Mouse (Mus musculus) lung, adult 2 months (tissue): ENCODE measurements around the gene Rnf220. TPM values are rescaled to one million over a fixed set of nuclear protein-coding genes. Genes with fewer than 3 reads are reported as not detected.
A peak's percentile ranks its signal among the peaks of the same experiment; 100 is the strongest.

Experiments
- DNase-seq: peaks from one replicate; pipeline ENCODE4 v3.0.0; 2022
- H3K4me1 ChIP-seq: fragments of 200-500 bp; 2 replicates; pipeline ENCODE4 v1.6.1; 2011; ENCODE audit warnings: low read length; ENCODE audit not compliant: control insufficient read depth, insufficient read depth
- H3K4me3 ChIP-seq: fragments of 200-500 bp; replicated peaks from 2 replicates; pipeline ENCODE3; 2011; ENCODE audit warnings: low read depth, mild to moderate bottlenecking, control low read depth, low read length; ENCODE audit errors: extremely low read depth
- CTCF ChIP-seq: fragments of 200-500 bp; IDR thresholded peaks from 2 replicates; pipeline ENCODE4 v1.5.1; 2011; ENCODE audit warnings: mild to moderate bottlenecking, low read length, control low read depth; ENCODE audit not compliant: insufficient read depth
- POLR2A ChIP-seq: fragments of 200-500 bp; IDR thresholded peaks from 2 replicates; pipeline ENCODE4 v1.6.1; 2011; ENCODE audit warnings: low read depth, mild to moderate bottlenecking, control low read depth, low read length, borderline replicate concordance; ENCODE audit errors: extremely low read depth
- WGBS: fragments of 180-500 bp; shearing (Covaris S2); methylation state at CpG from one replicate; pipeline ENCODE4 v1.1.7; 2018; 5-methylcytosine and 5-hydroxymethylcytosine counted together
- polyA plus RNA-seq: library from polyadenylated mRNA; depleted of rRNA; stranded (reverse); fragments of >200 nt; gene quantifications from 2 replicates; pipeline ENCODE4 v1.2.3, GENCODE M21; 2012; rRNA removed

The Rnf220 gene
- polyA plus RNA-seq: 73.8 and 108 TPM in 2 replicates

DNA sequence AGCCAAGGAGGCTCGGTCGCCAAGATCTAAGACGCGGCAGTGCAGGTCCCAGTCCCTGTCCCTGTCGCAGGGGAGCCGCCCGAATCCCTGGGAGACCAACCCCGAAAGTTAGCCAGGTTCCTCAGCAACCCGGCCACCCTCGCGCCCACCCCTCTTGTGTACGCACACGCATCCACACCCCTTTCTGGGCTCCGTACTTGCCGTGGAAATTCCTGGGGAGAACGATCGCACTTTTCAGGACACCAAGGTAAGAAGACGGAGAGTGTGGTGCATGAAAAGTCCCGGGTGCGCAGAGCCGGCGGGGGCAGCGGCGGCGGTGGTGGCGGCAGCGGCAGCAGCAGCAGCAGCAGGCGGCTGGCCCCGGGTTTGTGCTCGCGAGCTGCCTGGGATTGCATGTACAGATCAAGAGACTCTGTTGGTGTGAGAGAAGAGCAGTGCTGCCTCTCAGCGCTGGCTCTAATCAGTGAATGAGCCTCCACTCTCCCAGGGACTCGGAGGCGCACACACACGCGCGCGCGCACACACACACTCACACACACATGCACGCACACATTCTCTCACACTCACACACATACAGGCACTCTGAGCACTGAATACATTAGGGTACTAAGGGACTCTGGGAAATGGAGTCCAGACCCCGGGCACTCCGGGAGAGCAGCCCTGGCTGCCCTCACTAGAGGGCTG, at the start of gene Rnf220:
TSS of gene Rnf220 (minus strand) at position 571 of the 684 bp plus-strand sequence.
- H3K4me1 ChIP-seq: peaks cover 17% of the 10 kb centered on the region
- DNase-seq: no peak
- H3K4me3 ChIP-seq: peak within 1 kb of the TSS; percentile 9
- 2% methylated on average over 42 of the region's 42 CpGs for WGBS
- TF ChIP-seq CTCF (no peak), POLR2A (no peak)

GRCm38 (mm10) chr4:117546616-117547015, 49.8 kb upstream of the Rnf220 start:
- H3K4me3 ChIP-seq: no peak overlapping the region
- WGBS: 80% methylated on average over 6 of the region's 6 CpGs
- no peak for TF ChIP-seq CTCF
- TF ChIP-seq POLR2A: no peak
- H3K4me1 ChIP-seq: peaks cover 4% of the 10 kb centered on the region
- DNase-seq: no peak

DNA sequence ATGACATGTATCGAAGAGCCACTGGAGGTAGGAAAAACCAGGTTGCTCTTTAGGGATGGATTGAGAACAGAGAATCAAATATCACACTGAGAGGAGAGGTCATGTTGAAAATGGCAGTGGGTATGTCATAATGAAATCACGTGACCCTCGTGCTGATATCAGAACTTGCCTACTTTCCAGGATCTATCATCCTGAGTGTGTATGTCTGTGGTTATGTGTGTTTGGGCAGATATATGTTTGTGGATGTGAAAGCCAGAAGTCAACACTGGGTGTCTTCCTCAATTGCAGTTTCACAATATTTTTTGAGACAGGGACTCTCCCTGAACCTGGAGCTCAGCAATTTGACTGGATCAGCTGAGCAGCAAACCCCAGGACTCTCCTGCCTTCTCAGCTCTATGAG, 48.6 kb upstream of the Rnf220 start:
- TF ChIP-seq POLR2A (no peak), CTCF (no peak)
- H3K4me1 ChIP-seq: no peaks in the 10 kb centered on the region; the same call in 1 of the 2 replicates
- WGBS: 75% methylated on average over 3 of the region's 3 CpGs

GRCm38 (mm10) chr4:117540571-117540970, 43.7 kb upstream of the Rnf220 start:
- Histone ChIP-seq H3K4me3 (no peak overlapping the region), H3K4me1 (no peaks in the 10 kb centered on the region)
- WGBS: 80% methylated on average over 5 of the region's 5 CpGs
- TF ChIP-seq POLR2A (no peak), CTCF (no peak)
- no peak for DNase-seq

More for the DNA sequence above, 48.6 kb upstream of the Rnf220 start:
- no peak for DNase-seq
- H3K4me3 ChIP-seq: no peak overlapping the region

- WGBS: 82% methylated on average over 8 of the region's 8 CpGs
- TF ChIP-seq POLR2A (no peak), CTCF (no peak)
These were observed 42.6 kb upstream of the Rnf220 start for GRCm38 (mm10) chr4:117539329-117539980.

DNA sequence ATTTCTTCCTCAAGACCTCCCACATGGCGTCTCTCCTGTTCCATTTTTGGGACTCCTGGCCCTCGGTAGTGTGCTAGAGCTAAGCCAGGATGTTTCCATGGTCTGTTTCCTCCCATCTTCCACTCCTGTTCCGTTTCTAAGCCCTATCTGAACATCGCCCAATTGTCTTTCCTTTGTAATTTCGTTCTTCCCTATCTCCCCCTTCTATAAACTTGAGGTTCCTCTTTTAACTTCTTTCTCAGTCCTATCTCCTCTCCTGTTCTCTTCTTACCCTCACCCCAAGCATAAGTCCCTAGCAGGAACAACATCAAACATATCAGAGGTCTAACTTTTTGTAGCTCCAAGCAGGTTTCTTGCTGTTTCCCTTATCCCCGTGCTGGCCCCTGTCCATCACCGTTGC, 40.1 kb upstream of the Rnf220 start:
- 56% methylated on average over 7 of the region's 7 CpGs for WGBS
- no peak for DNase-seq
- H3K4me1 ChIP-seq: no peaks in the 10 kb centered on the region
- TF ChIP-seq CTCF (no peak), POLR2A (no peak)
- no peak overlapping the region for H3K4me3 ChIP-seq

More at GRCm38 (mm10) chr4:117539329-117539980, 42.6 kb upstream of the Rnf220 start:
- H3K4me1 ChIP-seq: no peaks in the 10 kb centered on the region
- DNase-seq: no peak
- H3K4me3 ChIP-seq: no peak overlapping the region

DNA sequence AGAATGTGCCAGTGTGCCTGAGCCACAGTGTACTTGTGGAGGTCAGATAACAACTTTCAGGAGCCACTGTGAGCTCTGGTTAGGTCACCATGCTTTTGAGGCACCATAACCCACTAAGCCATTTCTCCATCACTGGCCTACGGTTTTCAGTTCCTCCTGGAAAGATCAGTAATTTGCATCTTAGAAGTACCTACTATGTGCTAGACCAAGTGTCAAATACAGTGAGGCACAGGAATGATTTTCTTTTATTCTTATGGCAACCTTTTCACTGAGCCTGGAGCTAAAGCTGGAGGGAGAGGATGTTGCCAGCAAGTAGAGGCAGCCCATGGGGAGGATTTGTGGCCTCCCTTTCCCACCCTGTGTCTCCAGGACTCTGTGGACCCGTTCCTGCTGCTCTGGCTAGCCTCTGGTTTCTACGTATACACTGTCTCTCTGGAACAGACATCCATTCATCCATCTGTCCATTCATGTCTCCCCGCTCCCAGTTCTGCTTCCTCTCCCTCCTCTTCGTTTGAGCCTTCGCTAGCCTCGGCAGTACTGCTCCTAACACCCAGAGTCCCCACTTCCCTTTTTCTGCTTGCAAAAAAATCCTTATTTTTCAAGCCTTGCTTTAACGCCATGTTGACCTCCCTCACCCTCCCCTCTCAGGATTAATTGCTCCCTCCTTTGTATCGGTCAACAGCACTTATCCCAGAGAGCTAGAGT, 38.8 kb upstream of the Rnf220 start:
- H3K4me1 ChIP-seq: no peaks in the 10 kb centered on the region
- DNase-seq: no peak
- H3K4me3 ChIP-seq: no peak overlapping the region
- 58% methylated on average over 9 of the region's 9 CpGs for WGBS
- TF ChIP-seq CTCF: no peak
- TF ChIP-seq POLR2A: no peak

GRCm38 (mm10) chr4:117529843-117530242, 33.0 kb upstream of the Rnf220 start:
- TF ChIP-seq CTCF (no peak), POLR2A (no peak)
- no peak overlapping the region for H3K4me3 ChIP-seq
- no peaks in the 10 kb centered on the region for H3K4me1 ChIP-seq
- DNase-seq: no peak
- 76% methylated on average over 4 of the region's 4 CpGs for WGBS

GRCm38 (mm10) chr4:117527952-117528351, 31.1 kb upstream of the Rnf220 start:
- no peak overlapping the region for H3K4me3 ChIP-seq
- TF ChIP-seq CTCF (peak; percentile 64), POLR2A (no peak)
- no peaks in the 10 kb centered on the region for H3K4me1 ChIP-seq
- 4% methylated on average over 1 of the region's 1 CpGs for WGBS
- DNase-seq: peak; percentile 31
